Mouse (Mus musculus): ENCODE results near the gene Card14.
"Not testable (repeated sequence)": the region's sequence is repeated elsewhere in the genome, so short reads cannot be mapped to it uniquely, and the experiment has no call there.

Card14 gene

DNA sequence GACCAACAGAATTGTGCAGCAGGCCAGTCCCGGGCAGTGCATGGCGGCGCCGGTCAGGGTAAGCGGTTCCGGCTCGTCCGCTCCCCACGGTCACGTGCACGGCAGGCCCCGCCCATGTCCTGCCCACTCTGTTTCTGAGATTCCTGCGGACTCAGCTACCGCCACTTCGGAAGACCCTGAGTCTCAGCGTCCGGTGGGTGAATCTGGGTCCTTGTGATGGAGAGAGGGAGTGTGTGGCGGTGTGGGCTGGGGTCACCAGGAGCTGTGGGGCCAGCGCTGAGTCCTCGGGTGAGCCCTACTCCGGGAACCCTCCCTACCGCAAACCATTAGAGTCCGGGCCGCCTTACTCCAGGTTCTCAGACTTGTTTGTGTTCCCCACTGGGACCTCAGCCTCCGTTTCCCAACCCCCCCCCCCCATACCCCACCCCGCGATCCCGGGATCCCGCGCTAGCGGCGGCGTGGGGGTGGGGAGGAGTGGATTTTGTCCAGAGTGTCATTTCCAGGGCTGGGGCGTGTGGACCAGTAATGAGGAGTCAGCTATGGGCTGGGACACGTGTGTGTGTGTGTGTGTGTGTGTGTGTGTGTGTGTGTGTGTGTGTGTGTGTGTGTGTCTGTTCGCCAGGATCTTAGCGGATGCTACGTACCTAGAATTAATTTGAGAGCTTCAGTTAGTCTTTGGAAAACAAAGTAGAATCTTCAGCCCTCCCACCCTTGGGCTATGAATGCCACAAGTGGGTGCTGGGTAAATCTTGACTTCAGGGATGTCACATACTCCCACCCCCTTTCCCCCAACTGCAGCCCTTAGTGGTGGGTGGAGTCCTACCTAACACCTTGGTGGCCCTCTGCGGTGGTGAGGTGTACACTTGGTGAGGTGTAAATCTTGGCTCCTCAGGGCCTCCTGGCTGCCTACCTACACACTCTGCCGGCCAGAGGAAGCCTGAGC, 48.1 kb downstream of the Card14 start, which contains the start of the genes Sgsh and Slc26a11:
Gene Sgsh (minus strand): TSS at position 94 of the 943 bp plus-strand sequence.
Gene Slc26a11 (plus strand): TSS at position 115 of the 943 bp plus-strand sequence.
- peak; percentile 87 to 88 for DNase-seq (ENCODE audit: low spot score in 2 of 2)

- no peak for DNase-seq (ENCODE audit: low spot score in 2 of 2)
Measured at GRCm38 (mm10) chr11:119359089-119359488, 51.5 kb downstream of the Card14 start.

DNA sequence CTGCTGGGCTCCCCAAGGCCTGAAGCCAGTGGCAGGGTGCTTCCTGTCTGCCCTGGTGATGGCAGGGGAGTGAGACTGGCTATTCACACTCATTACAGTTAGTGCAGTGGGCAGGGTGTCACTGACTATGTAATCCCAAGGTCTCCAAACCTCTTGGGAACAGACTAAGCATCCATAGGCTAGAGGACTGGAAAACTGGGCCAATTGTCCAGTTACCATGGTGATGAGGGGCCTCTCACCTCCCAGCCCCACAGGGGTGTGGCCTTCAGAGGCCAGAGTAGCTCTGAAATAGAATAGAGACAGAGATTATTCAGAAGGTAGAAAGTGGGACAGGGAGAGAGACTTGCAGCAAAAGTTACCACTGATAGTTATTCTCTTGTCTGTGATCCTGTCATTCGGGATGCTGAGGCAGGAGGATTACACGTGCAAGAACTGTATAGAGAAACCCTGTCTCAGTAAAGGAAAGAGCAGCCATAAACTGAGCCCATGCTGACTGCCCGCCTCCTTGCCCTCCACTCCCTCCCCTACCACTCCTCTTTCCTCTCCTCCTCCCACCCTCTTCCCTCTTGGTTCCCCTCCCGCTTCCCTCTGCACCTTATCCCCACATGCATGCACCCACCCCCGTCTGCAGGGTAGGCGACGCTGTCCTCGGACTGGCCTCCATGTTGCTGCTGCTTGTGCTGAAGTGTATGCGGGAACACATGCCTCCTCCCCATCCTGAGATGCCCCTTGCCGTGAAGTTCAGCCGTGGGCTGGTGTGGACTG, 55.4 kb downstream of the Card14 start:
- no peak for DNase-seq (ENCODE audit: low spot score in 2 of 2)

GRCm38 (mm10) chr11:119363534-119364145, 56.1 kb downstream of the Card14 start:
- DNase-seq (ENCODE audit: low spot score in 2 of 2), result peak; percentile 67 to 70

GRCm38 (mm10) chr11:119375425-119375824, 67.9 kb downstream of the Card14 start:
- DNase-seq (ENCODE audit: low spot score in 2 of 2), result no peak

- no peak for DNase-seq (ENCODE audit: low spot score in 2 of 2)
Measured at GRCm38 (mm10) chr11:119377326-119377725, 69.8 kb downstream of the Card14 start.

GRCm38 (mm10) chr11:119378551-119378950, 71.0 kb downstream of the Card14 start:
- no peak for DNase-seq (ENCODE audit: low spot score in 2 of 2)

DNA sequence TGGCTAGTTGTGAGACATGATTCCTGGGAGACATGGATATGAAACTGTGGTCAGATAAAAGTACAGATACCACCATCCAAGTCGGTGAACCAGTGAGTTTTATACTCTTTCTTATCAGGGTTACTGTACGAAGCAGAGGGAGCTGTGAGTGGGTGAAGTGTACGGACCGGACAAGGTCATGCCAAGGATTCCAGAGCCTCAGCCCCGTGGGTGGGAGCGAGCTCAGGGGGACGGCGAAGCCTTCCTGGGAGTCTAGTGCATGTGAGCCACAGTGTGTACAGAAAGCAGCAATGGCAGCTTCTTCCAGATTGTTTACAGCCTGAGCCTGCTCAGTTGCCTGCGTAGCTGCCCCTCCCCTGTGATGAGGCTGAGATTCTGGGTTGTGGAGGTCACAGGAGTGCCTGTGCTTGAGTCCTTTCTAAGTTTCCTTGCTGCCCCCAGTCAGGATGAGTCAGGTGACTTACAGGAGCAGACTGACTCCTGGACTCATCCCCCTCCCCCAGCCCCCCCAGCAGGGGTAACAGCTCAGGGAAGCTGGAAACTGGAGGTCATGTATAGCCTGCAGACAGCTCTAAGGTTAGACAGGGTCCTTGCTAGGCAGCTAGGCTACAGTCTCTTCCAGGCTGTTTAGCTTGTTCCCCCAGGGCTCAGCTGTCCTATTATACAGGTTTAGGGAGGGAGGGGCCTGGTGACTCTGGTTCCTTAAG, 74.2 kb downstream of the Card14 start:
- DNase-seq (ENCODE audit: low spot score in 2 of 2), result no peak

DNA sequence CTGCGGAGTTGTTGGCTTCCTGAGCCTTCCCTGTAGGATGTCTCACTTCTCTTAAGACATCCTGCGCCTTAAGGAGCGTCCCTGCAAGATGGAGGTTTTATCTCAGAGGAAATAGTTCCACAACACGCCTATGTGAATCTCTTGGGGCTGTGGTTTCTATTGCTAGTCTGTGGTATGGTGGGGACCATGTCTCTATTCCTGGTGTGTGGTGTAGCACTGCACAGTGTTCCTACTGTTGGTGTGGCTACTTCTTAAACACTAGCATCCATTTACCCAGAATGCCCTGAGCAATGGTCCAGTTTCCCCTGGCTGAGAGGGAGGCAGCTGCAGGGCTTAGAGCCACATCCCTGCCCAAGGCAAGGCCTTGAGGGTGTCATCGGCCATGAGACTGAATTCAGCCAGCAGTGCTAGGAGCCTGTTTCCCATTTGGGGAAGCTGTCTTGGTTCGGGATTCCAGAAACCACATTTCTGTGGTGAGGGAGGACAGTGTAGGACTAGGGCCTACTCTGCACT, 74.8 kb downstream of the Card14 start:
- no peak for DNase-seq (ENCODE audit: low spot score in 2 of 2)

DNA sequence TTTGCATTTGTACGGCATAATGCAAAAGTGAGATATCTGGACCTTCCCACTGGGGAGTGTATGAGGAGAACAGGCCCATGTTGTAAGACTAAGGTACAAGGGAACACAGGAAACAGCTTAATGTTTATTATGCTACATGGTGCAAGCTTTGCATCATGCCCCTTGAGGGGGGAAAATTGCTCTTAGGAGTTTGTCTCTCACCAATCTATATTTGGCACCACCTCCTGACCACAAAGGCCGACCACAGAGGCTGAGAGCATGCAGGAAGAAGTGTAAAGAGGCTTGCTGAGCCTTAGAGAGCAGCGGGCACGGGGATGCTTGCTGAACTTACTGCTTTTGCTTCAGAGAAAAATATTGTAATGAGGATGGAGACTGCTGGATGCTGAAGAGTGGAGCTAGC, 77.3 kb downstream of the Card14 start:
- DNase-seq (ENCODE audit: low spot score in 2 of 2), result peak; percentile 81

DNA sequence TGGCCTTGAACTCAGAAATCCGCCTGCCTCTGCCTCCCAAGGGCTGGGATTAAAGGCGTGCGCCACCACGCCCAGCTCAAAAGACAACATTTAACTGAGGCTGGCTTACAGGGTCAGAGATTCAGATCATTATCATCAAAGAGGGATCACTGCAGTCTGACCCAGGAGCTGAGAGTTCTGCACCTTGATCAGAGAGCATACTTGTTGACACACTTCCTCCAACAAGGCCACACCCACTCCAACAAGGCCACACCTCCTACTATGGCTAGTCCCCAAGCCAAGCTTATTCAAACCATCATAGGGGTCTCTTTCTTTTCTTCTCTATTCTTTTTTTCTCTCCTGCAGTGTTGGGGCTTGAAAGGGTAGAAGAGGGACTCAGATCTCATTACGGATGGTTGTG, 78.7 kb downstream of the Card14 start:
- peak; percentile 57 to 70 for DNase-seq (ENCODE audit: low spot score in 2 of 2)

GRCm38 (mm10) chr11:119387273-119387672, 79.7 kb downstream of the Card14 start:
- DNase-seq (ENCODE audit: low spot score in 2 of 2), result not testable (repeated sequence)

GRCm38 (mm10) chr11:119389851-119390270, 82.3 kb downstream of the Card14 start:
- DNase-seq (ENCODE audit: low spot score in 2 of 2), result peak; percentile 59 to 61

DNA sequence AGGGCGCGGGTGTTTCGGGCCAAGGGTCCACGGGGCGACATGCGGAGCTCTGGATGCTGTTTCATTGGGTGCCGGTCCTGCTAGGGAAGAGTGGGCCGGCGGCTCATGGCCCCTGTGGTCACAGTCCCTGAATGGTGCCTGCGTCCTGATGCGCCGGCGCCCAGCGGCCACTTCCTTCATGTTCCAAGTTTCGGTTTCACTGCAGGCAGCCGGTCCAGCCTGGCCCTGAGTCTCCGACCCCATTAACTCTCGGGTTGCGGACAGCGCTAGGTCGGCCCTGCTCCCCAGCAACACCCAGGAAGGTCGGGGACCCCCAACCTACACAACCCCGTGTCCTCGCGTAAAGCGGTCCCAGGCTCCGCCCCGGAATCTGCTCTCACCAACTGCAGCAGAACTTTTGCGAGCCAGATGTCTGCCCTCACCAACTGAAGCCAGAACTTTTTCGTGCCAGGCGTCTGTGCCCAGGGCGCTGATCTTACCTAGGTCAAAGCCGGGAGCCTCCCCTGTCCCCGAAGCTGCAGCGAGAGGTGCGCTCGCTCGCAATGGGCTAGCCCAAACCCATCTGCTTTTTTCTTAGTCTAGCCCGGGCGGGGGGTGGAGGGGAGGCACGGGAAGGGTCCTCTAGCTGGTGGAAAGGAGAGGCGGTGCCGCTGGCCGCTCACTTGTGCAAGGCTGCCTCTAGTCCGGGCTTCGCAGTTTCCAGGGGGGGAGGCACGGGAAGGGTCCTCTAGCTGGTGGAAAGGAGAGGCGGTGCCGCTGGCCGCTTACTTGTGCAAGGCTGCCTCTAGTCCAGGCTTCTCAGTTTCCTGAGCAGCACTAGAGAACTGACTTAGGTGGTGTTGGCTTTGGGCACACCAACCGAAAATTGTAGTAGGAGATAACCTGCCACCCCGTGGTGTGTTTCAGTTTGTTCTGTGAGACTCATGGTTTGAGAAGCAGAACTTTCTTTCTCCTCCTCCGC, 83.0 kb downstream of the Card14 start:
- peak; percentile 73 to 76 for DNase-seq (ENCODE audit: low spot score in 2 of 2)

DNA sequence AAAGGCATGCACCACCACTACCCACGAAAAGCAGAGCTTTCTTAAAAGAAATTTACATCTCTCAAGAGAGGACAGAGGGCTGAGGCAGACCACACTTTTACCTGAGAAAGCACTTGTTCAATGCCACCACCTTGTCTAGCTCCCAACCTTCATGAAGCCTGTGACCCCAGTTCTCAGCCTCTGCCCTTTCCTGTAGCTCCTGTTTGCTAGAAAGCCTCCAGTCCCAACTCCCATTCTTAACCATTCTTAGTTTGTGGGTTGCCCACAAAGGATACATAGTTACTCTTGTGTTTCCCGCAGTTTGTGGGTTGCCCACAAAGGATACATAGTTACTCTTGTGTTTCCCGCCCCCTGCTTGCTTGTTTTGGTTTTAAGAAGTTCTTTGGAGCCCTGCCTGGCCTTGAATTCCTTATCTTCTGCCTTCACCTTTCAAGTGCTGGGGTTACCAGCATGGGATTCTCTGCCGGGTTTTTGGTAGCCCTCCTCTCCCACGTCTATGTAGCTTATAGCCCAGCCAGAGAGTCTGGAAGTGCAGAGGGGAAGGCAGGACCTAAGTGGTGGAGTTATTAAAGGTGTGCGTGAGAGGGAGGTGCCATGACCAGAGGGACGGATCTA, 83.9 kb downstream of the Card14 start:
- DNase-seq (ENCODE audit: low spot score in 2 of 2), result peak; percentile 20 to 39

- peak; percentile 89 to 94 for DNase-seq (ENCODE audit: low spot score in 2 of 2)
Measured at GRCm38 (mm10) chr11:119392001-119392614, 84.5 kb downstream of the Card14 start.

GRCm38 (mm10) chr11:119392800-119393482, 85.4 kb downstream of the Card14 start, which contains the start of gene Rnf213:
TSS of gene Rnf213 (plus strand) at chr11:119393100.
- DNase-seq (ENCODE audit: low spot score in 2 of 2), result peak; percentile 65 to 76

- DNase-seq (ENCODE audit: low spot score in 2 of 2), result no peak
Measured at GRCm38 (mm10) chr11:119393483-119393804, 85.9 kb downstream of the Card14 start.

Data from spleen, postnatal 36 days (tissue).